Mouse (Mus musculus) kidney, embryonic 16.5 days (tissue): ENCODE results near the gene Sgsm3. TPM values are rescaled to one million over a fixed set of nuclear protein-coding genes. Genes with fewer than 3 reads are reported as not detected.

ENCODE experiments used
- ATAC-seq: fragments of 200-750 bp; cut with Nextera tagmentation; 2 replicates; pipeline ENCODE4 v1.8.0; 2017; ENCODE audit warnings: moderate TSS enrichment; ENCODE audit not compliant: low FRiP score, low TSS enrichment
- H3K27ac ChIP-seq: fragments of 300-500 bp; sonication (generic); 2 replicates; pipeline ENCODE4 v1.5.1; 2014; ENCODE audit warnings: low read length
- H3K27me3 ChIP-seq: fragments of 300-500 bp; sonication (generic); 2 replicates; pipeline ENCODE4 v1.6.1; 2014; ENCODE audit warnings: low read length, control low read depth, mixed read lengths; ENCODE audit not compliant: insufficient read depth
- H3K36me3 ChIP-seq: fragments of 300-500 bp; sonication (generic); 2 replicates; pipeline ENCODE4 v1.6.1; 2014; ENCODE audit warnings: low read length, control low read depth, mixed read lengths; ENCODE audit not compliant: insufficient read depth
- H3K4me1 ChIP-seq: fragments of 300-500 bp; sonication (generic); 2 replicates; pipeline ENCODE4 v1.6.1; 2014; ENCODE audit warnings: low read length, control low read depth, mixed read lengths; ENCODE audit not compliant: insufficient read depth
- H3K4me2 ChIP-seq: fragments of 300-500 bp; sonication (generic); replicated peaks from 2 replicates; pipeline ENCODE4 v1.6.1; 2014; ENCODE audit warnings: low read depth, low read length
- H3K4me3 ChIP-seq: fragments of 300-500 bp; sonication (generic); 2 replicates; pipeline ENCODE4 v1.5.1; 2014; ENCODE audit warnings: mild to moderate bottlenecking, low read length
- H3K9ac ChIP-seq: fragments of 300-500 bp; sonication (generic); replicated peaks from 2 replicates; pipeline ENCODE4 v1.6.1; 2014; ENCODE audit warnings: low read length
- H3K9me3 ChIP-seq: fragments of 300-500 bp; sonication (generic); 2 replicates; pipeline ENCODE4 v1.6.1; 2016; ENCODE audit warnings: low read length, control low read depth
- WGBS: fragments of 180-500 bp; shearing (Covaris S2); extraction: QIAGEN DNeasy Blood & Tissue Kit; methylation state at CpG from one replicate; pipeline ENCODE4 v1.1.7; 2014; 5-methylcytosine and 5-hydroxymethylcytosine counted together
- polyA plus RNA-seq: library from polyadenylated mRNA; unstranded; fragments of >200 nt; fragmentation: Nextera tagmentation; extraction: Ambion mirVana; gene quantifications from 2 replicates; pipeline ENCODE4 v1.2.1, GENCODE M21; 2015

Sgsm3 gene
- polyA plus RNA-seq, 1 experiment from 2014 or later: 33.9 TPM

DNA sequence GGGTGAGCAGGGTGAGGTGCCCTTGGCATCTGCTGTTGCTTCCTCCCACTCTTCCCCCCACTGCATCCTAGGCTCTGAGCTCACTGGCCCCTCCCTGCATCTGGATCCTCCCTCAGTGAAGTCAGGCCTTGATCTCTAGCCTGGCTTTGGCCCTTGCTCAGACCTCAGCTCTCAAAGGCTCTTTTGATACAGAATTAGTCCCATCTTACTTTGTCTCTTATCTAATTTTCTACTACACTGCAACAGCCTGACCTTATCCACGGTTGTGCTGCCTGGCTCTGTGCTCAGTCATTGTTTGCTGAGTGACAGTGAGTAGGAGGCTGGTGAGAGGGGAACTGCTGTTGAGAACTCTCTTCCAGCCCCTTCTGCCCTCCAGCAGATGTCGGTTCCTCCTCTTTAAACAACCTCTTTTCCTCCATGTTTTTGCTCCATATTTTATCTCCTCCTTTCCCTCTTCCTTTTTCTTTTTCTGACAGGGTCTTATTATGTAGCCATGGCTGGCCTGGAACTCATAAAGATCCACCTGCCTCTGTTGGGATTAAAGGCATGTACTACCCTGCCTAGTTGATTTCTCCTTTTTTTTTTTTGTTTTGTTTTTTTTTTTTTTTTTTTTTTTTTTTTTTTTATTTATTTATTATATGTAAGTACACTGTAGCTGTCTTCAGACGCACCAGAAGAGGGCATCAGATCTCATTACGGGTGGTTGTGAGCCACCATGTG, 23.0 kb downstream of the Sgsm3 start:
- Histone ChIP-seq H3K9me3 (no peaks in the 10 kb centered on the region), H3K9ac (no peak overlapping the region), H3K4me2 (no peak overlapping the region), H3K4me3 (no peak overlapping the region), H3K27me3 (no peaks in the 10 kb centered on the region), H3K4me1 (peaks cover 7% of the 10 kb centered on the region; the same call in 1 of the 2 replicates), H3K36me3 (no peaks in the 10 kb centered on the region), H3K27ac (no peak overlapping the region)
- no peak for ATAC-seq
- 15% methylated on average over 2 of the region's 4 CpGs for WGBS

DNA sequence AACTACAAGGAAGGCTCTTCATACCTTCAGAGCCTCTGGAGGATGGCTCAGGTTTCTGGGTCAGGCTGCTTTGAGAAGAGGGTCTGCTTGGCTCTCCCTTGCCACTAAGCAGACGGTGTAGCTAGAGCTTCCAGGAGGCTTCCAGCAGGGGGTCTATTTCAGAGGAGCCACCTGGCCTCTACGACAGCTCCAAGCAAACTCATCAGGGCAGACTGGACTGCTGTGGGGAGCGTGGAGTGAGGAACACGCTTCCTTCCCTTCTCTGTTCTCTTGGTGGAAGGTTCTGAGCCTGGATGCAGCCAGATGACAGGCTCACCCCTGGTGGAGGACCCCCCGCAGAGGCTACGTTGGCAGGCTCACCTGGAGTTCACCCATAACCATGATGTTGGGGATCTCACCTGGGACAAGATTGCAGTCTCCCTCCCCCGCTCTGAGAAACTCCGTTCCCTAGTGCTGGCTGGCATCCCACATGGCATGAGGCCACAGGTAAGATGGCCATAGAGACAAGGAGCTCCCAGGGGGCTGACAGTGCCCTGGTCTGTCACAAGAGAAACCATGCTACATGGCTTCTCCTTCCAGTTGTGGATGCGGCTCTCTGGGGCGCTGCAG, 28.7 kb downstream of the Sgsm3 start:
- Histone ChIP-seq H3K27ac (no peak overlapping the region), H3K4me3 (no peak overlapping the region), H3K36me3 (0 out of 2 replicates have a peak, but pooled peaks cover 10% of the 10 kb centered on the region), H3K4me1 (peaks cover 3% of the 10 kb centered on the region; the same call in 1 of the 2 replicates), H3K4me2 (no peak overlapping the region), H3K9ac (no peak overlapping the region), H3K27me3 (no peaks in the 10 kb centered on the region), H3K9me3 (no peaks in the 10 kb centered on the region)
- 81% methylated on average over 10 of the region's 10 CpGs for WGBS
- ATAC-seq: no peak

DNA sequence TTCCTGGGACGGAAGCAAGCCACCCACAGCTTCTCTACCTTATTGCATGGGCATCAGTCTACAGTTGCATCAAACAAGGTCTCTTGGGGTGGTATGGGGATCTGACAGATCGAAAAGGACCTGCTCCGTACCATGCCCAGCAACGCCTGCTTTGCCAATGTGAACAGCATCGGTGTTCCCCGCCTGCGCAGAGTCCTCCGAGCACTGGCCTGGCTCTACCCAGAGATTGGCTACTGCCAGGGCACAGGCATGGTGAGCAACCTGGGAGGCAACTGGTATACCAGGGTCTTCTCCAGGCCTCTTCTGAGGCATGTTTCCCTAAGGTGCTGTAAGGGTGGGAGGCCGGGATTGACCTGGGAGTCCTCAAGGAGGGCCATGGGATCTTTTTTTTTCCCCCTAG, 29.8 kb downstream of the Sgsm3 start:
- Histone ChIP-seq H3K4me3 (no peak overlapping the region), H3K27me3 (no peaks in the 10 kb centered on the region), H3K9me3 (no peaks in the 10 kb centered on the region), H3K9ac (no peak overlapping the region), H3K27ac (no peak overlapping the region), H3K36me3 (0 out of 2 replicates have a peak, but pooled peaks cover 15% of the 10 kb centered on the region), H3K4me1 (peaks cover 3% of the 10 kb centered on the region; the same call in 1 of the 2 replicates), H3K4me2 (no peak overlapping the region)
- WGBS: 94% methylated on average over 9 of the region's 9 CpGs
- no peak for ATAC-seq

DNA sequence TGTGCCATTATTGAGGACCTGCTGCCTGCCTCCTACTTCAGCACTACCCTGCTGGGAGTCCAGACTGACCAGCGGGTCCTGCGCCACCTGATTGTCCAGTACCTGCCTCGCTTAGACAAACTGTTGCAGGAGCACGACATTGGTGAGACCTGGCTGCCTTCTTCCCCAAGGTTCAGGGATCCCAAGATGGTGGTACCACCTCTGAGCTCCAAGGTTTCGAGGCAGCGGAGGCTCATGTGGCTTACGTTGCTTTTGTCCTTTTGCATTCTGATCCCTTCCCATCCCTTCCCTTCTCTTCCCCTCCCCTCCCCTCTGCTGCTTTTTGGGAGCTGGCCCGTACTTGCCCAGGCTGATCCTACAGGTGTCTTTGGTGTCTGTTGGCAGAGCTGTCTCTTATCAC, 30.3 kb downstream of the Sgsm3 start:
- Histone ChIP-seq H3K27me3 (no peaks in the 10 kb centered on the region), H3K27ac (no peak overlapping the region), H3K36me3 (peaks cover 18% of the 10 kb centered on the region; the same call in 1 of the 2 replicates), H3K4me3 (no peak overlapping the region), H3K4me1 (peaks cover 3% of the 10 kb centered on the region; the same call in 1 of the 2 replicates), H3K9me3 (no peaks in the 10 kb centered on the region), H3K4me2 (no peak overlapping the region), H3K9ac (no peak overlapping the region)
- no peak for ATAC-seq
- WGBS: 89% methylated on average over 8 of the region's 8 CpGs

DNA sequence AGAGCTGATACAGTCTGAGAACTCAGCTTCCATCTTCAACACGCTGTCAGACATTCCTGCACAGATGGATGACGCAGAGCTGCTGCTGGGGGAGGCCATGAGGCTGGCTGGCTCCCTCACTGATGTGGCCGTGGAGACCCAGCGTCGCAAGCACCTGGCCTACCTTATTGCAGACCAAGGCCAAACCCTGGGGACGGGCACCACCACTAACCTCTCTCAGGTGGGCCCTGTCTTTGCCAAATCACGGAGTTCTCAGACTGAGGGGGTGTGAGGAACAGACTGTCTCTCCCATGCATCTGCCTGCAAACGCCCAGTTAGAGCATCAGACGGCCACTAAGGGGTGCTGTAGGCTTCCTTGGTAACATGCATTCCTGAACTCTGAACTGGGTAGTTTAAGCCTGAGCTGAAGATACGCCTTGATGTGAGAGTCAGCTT, 31.1 kb downstream of the Sgsm3 start:
- no peaks in the 10 kb centered on the region for H3K9me3 ChIP-seq
- H3K4me1 ChIP-seq: peaks cover 3% of the 10 kb centered on the region; the same call in 1 of the 2 replicates
- H3K4me3 ChIP-seq: no peak overlapping the region
- no peak overlapping the region for H3K27ac ChIP-seq
- no peak overlapping the region for H3K9ac ChIP-seq
- 63% methylated on average over 10 of the region's 10 CpGs for whole genome bisulfite sequencing
- no peaks in the 10 kb centered on the region for H3K27me3 ChIP-seq
- no peak overlapping the region for H3K4me2 ChIP-seq
- ATAC-seq: no peak
- H3K36me3 ChIP-seq: peaks cover 26% of the 10 kb centered on the region; the same call in 1 of the 2 replicates

DNA sequence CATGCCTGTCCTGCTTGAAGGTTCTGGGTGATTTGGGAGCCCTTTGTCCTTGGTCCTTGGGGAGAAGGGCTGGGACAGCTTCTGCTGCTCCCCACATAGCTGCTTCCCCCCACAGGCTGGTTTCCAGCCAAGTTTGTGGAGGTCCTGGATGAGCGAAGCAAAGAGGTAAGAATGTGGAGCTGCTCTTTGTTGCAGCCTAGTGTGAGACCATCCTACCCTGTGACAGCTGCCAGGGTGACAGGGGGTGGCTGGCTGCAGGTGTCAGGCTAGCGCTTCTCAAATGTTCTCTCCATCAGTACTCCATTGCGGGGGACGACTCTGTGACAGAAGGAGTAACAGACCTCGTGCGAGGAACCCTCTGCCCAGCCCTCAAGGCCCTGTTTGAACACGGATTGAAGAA, 32.5 kb downstream of the Sgsm3 start:
- no peaks in the 10 kb centered on the region for H3K9me3 ChIP-seq
- no peaks in the 10 kb centered on the region for H3K27me3 ChIP-seq
- peaks cover 34% of the 10 kb centered on the region for H3K36me3 ChIP-seq
- no peak overlapping the region for H3K27ac ChIP-seq
- ATAC-seq: no peak
- WGBS: 66% methylated on average over 7 of the region's 7 CpGs
- H3K9ac ChIP-seq: no peak overlapping the region
- H3K4me3 ChIP-seq: no peak overlapping the region
- no peak overlapping the region for H3K4me2 ChIP-seq
- H3K4me1 ChIP-seq: peaks cover 3% of the 10 kb centered on the region; the same call in 1 of the 2 replicates

DNA sequence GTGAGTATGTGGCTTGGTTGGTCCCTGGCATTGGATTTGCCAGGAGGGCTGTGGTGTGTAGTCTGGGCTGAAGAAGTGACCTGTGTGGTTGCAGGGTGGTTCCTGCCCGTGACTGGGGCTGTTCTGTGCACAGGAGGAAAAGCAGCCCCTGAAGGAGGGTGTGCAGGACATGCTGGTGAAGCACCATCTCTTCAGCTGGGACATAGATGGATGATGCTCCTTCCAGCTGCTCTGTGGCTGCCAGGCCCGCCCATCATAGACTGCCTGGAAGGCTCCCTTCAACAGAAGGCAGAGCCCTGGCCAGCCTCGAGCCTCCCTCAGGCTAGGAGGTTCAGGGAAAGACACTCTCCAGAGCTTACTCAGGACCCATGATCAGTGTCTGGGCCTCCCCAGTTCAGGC, 34.0 kb downstream of the Sgsm3 start:
- WGBS: 76% methylated on average over 3 of the region's 3 CpGs
- Histone ChIP-seq H3K4me1 (peaks cover 3% of the 10 kb centered on the region; the same call in 1 of the 2 replicates), H3K36me3 (peaks cover 47% of the 10 kb centered on the region), H3K9ac (no peak overlapping the region), H3K4me2 (no peak overlapping the region), H3K27ac (no peak overlapping the region), H3K4me3 (no peak overlapping the region), H3K9me3 (no peaks in the 10 kb centered on the region), H3K27me3 (no peaks in the 10 kb centered on the region)
- no peak for ATAC-seq

DNA sequence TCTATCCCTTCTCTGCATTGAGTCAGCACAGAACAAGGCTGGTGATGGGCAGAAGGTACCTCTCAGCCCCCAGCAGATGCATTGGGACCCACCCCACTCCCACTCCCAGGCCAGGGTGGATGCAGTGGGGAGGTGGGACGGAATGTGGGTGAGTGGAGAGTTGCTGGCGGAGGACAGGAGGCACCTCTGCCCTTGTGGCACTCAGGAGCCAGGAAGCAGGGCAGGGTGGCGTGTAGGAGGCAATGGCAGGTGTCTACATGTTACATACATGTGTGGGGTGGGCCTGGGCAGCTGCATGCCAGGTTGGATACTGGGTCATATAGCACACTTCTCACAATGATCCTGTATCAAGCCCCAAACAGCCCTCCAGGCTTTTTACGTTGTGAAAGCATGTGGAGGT, 34.8 kb downstream of the Sgsm3 start:
- no peaks in the 10 kb centered on the region for H3K27me3 ChIP-seq
- no peaks in the 10 kb centered on the region for H3K9me3 ChIP-seq
- no peak overlapping the region for H3K9ac ChIP-seq
- no peak overlapping the region for H3K27ac ChIP-seq
- H3K36me3 ChIP-seq: peaks cover 55% of the 10 kb centered on the region
- no peak overlapping the region for H3K4me3 ChIP-seq
- WGBS: 86% methylated on average over 4 of the region's 4 CpGs
- peaks cover 3% of the 10 kb centered on the region; the same call in 1 of the 2 replicates for H3K4me1 ChIP-seq
- H3K4me2 ChIP-seq: no peak overlapping the region
- no peak for ATAC-seq

DNA sequence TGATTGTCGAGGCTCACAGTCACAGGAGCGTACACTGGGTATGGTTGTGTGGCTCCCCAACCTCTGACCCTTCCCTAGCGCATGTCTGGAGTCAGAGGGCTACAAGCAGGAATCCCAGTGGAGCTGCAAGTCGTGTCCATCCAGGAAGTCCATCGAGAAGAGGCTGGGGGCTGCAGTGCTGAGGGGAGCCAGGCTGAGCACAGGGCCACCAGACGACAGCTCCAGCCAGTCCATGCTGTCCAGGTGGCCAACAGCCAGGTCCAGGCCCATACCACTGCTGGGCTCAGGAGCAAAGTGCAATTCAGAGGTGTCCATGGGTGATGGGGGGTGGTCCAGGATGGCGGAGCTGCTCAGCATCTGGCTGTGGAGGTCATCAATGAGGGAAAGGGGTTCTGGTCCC, 35.6 kb downstream of the Sgsm3 start:
- Histone ChIP-seq H3K4me3 (no peak overlapping the region), H3K27ac (no peak overlapping the region), H3K4me2 (no peak overlapping the region), H3K4me1 (peaks cover 3% of the 10 kb centered on the region; the same call in 1 of the 2 replicates), H3K9ac (no peak overlapping the region), H3K36me3 (peaks cover 63% of the 10 kb centered on the region), H3K9me3 (no peaks in the 10 kb centered on the region), H3K27me3 (no peaks in the 10 kb centered on the region)
- 80% methylated on average over 7 of the region's 7 CpGs for WGBS
- ATAC-seq: no peak
